Mouse (Mus musculus): Measurements from ENCODE around the gene Mrps7.

DNA sequence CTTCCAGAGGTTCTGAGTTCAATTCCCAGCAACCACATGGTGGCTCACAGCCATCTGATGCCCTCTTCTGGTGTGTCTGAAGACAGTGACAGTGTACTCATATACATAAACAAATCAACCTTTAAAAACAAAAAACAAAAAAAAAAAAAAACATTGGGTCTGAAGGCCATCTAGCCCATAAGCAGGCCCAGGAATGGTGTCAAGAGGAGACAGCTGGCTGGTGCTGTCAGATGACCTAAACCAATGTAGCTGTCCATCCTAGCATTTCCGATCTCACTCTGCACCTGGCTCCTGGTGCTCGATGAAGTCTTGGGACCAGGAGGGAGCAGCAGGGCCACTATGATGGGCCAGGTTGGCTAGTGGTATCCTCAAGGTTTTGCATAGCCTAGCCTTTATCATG is 39.0 kb downstream of the Mrps7 start:
- TF ChIP-seq POLR2A (IDR thresholded peaks at IDR 0.05; ENCODE audit: extremely low read depth, insufficient read depth, low read length) (no peak), CTCF (IDR thresholded peaks at IDR 0.05; ENCODE audit: extremely low read depth, insufficient read depth, low read length) (no peak)

Data from cortical plate, adult 2 months (tissue).